Mouse (Mus musculus) hindbrain, embryonic 11.5 days (tissue): ENCODE measurements around the gene Mtnr1b. TPM values are rescaled to one million over a fixed set of nuclear protein-coding genes. Genes with fewer than 3 reads are reported as not detected.

Source experiments
- ATAC-seq: fragments of 200-750 bp; cut with Nextera tagmentation; 2 replicates; pipeline ENCODE4 v1.8.0; 2017; ENCODE audit warnings: mild to moderate bottlenecking, moderate TSS enrichment, moderate library complexity; ENCODE audit not compliant: low FRiP score
- DNase-seq: peaks from one replicate; pipeline ENCODE4 v3.0.0-alpha.2; 2015; ENCODE audit warnings: low spot score
- H3K27ac ChIP-seq: fragments of 300-500 bp; sonication (generic); 2 replicates; pipeline ENCODE4 v1.5.1; 2014; ENCODE audit warnings: mild to moderate bottlenecking, low read depth, low read length
- H3K27me3 ChIP-seq: fragments of 300-500 bp; sonication (generic); 2 replicates; pipeline ENCODE4 v1.6.1; 2014; ENCODE audit warnings: mild to moderate bottlenecking, low read length, moderate library complexity, mixed read lengths; ENCODE audit not compliant: control insufficient read depth, insufficient read depth
- H3K36me3 ChIP-seq: fragments of 300-500 bp; sonication (generic); 2 replicates; pipeline ENCODE4 v1.6.1; 2014; ENCODE audit warnings: mild to moderate bottlenecking, low read length, moderate library complexity, mixed read lengths; ENCODE audit not compliant: control insufficient read depth, insufficient read depth
- H3K4me1 ChIP-seq: fragments of 300-500 bp; sonication (generic); replicated peaks from 2 replicates; pipeline ENCODE4 v1.6.1; 2014; ENCODE audit warnings: low read length, mixed read lengths; ENCODE audit not compliant: control insufficient read depth, insufficient read depth
- H3K4me2 ChIP-seq: fragments of 300-500 bp; sonication (generic); replicated peaks from 2 replicates; pipeline ENCODE4 v1.6.1; 2014; ENCODE audit warnings: mild to moderate bottlenecking, low read depth, low read length
- H3K4me3 ChIP-seq: fragments of 300-500 bp; sonication (generic); 2 replicates; pipeline ENCODE4 v1.5.1; 2014; ENCODE audit warnings: low read depth, low read length
- H3K9ac ChIP-seq: fragments of 300-500 bp; sonication (generic); 2 replicates; pipeline ENCODE4 v1.6.1; 2014; ENCODE audit warnings: low read depth, low read length
- H3K9me3 ChIP-seq: fragments of 300-500 bp; sonication (generic); 2 replicates; pipeline ENCODE4 v1.6.1; 2016; ENCODE audit warnings: low read length; ENCODE audit not compliant: control insufficient read depth
- WGBS: fragments of 180-500 bp; shearing (Covaris S2); extraction: QIAGEN DNeasy Blood & Tissue Kit; methylation state at CpG from one replicate; pipeline ENCODE4 v1.1.7; 2014; 5-methylcytosine and 5-hydroxymethylcytosine counted together
- polyA plus RNA-seq: library from polyadenylated mRNA; unstranded; fragments of >200 nt; fragmentation: Nextera tagmentation; extraction: Ambion mirVana; gene quantifications from 2 replicates; pipeline ENCODE4 v1.2.1, GENCODE M21; 2014

Gene Mtnr1b
- polyA plus RNA-seq, 1 experiment from 2014 or later, result not detected

DNA sequence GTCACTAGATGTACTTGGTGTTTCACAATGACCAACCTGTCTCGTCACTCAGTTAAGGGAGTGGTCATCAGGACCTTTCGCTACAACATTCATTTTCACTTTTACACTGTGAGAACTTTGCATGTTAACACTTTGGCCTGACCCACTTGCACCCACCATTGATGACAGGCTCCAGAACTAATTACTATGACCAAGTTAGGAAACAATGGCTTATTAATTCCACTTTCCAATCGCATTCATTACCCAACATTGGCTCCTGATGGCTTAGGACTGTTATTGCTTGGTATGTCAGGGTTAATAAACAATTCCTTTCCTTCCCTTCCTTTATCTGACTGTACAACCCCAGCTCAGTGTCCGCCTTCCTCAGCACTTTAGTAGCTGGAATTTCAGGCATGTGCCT, 92.4 kb downstream of the Mtnr1b start:
- no peak overlapping the region for H3K9ac ChIP-seq
- no peaks in the 10 kb centered on the region for H3K27me3 ChIP-seq
- 74% methylated on average over 4 of the region's 4 CpGs for WGBS
- H3K4me2 ChIP-seq, result no peak overlapping the region
- DNase-seq (no peak), ATAC-seq (no peak)
- no peaks in the 10 kb centered on the region for H3K4me1 ChIP-seq
- no peaks in the 10 kb centered on the region for H3K9me3 ChIP-seq
- no peak overlapping the region for H3K4me3 ChIP-seq
- H3K27ac ChIP-seq, result no peak overlapping the region
- no peaks in the 10 kb centered on the region for H3K36me3 ChIP-seq

DNA sequence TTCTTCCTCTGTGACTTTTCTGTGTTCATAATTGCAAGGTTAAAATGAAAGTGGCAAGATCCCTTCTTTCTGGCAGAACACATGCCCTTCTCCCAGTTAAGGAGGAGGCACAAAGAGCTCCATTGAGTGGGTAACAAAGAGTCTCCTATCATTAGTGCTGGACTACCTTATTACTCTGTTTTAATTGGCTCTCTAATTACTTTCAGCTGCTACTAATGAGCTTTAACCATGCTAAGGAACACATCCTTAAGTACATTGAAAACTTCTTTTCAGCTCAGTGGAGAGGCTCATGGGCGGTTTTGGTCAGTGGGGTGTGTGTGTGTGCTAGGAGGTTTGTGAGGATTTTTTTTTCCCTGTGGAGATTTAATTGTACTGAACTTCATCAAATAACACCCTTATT, 99.4 kb downstream of the Mtnr1b start:
- ATAC-seq (no peak), DNase-seq (no peak)
- WGBS, result 94% methylated on average over 1 of the region's 1 CpGs
- Histone ChIP-seq H3K4me3 (no peak overlapping the region), H3K9ac (no peak overlapping the region), H3K9me3 (no peaks in the 10 kb centered on the region), H3K27ac (no peak overlapping the region), H3K4me2 (no peak overlapping the region), H3K4me1 (no peaks in the 10 kb centered on the region), H3K27me3 (no peaks in the 10 kb centered on the region), H3K36me3 (no peaks in the 10 kb centered on the region)

Other genes with a start within 250 kb of the Mtnr1b start
- 6.2 and 7.4 TPM in 2 replicates for gene Deup1, start 246.6 kb downstream of the Mtnr1b start, polyA plus RNA-seq
- 17.3 and 20.9 TPM in 2 replicates for gene Slc36a4, start 164.8 kb downstream of the Mtnr1b start, polyA plus RNA-seq